Mouse (Mus musculus): Measurements from ENCODE around the gene Prkce. TPM values are rescaled to one million over a fixed set of nuclear protein-coding genes. Genes with fewer than 3 reads are reported as not detected.
A peak's percentile ranks its signal among the peaks of the same experiment; 100 is the strongest.

The Prkce gene
- polyA plus RNA-seq, 1 experiment = 3.3 TPM

DNA sequence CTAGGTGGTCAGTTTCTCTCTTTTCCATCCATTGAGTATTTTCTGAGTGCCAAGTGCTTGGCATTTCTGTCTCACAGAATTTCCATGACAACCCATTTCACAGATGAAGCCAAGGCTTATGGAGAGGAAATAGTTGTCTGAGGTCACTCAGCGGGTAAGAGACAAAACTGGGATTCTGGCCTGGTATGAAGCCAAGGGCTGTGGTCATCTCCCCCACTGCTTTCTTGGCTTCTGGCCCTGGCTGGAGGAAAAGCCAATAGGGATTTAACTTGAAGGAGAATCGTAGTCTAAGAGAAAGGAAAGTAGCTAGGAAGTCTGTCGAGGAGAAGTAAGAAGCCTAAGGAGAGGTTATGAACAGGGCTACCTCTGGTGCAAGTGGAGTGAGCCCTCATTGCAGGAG is 182.7 kb downstream of the Prkce start:
- Histone ChIP-seq H3K27ac (ENCODE audit: insufficient read depth, low read depth, low read length) (no peak overlapping the region), H3K27me3 (ENCODE audit: control insufficient read depth, insufficient read depth, low read length) (no peaks in the 10 kb centered on the region), H3K4me1 (ENCODE audit: control insufficient read depth, insufficient read depth, insufficient read length, low read length) (no peaks in the 10 kb centered on the region), H3K36me3 (ENCODE audit: control insufficient read depth, insufficient read depth, low read length) (no peaks in the 10 kb centered on the region), H3K4me3 (ENCODE audit: low read depth, low read length) (no peak overlapping the region)
- TF ChIP-seq POLR2A (IDR thresholded peaks at IDR 0.05; ENCODE audit: low read depth, low read length) (no peak), CTCF (IDR thresholded peaks at IDR 0.05; ENCODE audit: extremely low read depth, insufficient read length, insufficient replicate concordance, low read depth, low read length) (no peak)
- 76% methylated on average over 3 of the region's 3 CpGs for WGBS

DNA sequence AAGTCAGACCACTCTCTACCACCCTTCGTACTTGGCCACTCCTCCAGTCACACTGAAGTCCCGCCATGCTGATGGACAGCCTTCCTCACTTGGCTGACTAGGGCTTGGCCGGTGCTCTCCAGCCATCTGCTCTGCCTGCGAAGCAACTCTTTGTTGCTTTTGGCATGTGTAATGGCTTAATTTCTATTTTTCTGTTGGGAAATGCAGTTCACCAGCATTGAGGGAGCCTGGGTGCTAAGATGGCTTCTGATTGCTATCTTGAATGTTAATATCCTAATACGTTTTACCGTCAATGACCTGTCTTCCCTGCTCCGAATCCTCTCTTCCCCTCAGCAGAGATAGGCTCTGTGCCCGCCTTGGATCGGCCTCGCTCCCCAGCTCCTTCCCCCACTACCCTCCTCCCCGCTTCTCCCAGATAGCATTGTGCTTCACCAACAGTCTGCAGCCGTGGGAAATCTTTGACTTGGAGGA is 183.2 kb downstream of the Prkce start:
- H3K27me3 ChIP-seq (ENCODE audit: control insufficient read depth, insufficient read depth, low read length) = no peaks in the 10 kb centered on the region
- no peaks in the 10 kb centered on the region for H3K36me3 ChIP-seq (ENCODE audit: control insufficient read depth, insufficient read depth, low read length)
- WGBS = 75% methylated on average over 12 of the region's 12 CpGs
- H3K4me1 ChIP-seq (ENCODE audit: control insufficient read depth, insufficient read depth, insufficient read length, low read length) = no peaks in the 10 kb centered on the region
- TF ChIP-seq CTCF (IDR thresholded peaks at IDR 0.05; ENCODE audit: extremely low read depth, insufficient read length, insufficient replicate concordance, low read depth, low read length) = no peak
- TF ChIP-seq POLR2A (IDR thresholded peaks at IDR 0.05; ENCODE audit: low read depth, low read length) = no peak
- no peak overlapping the region for H3K4me3 ChIP-seq (ENCODE audit: low read depth, low read length)
- H3K27ac ChIP-seq (ENCODE audit: insufficient read depth, low read depth, low read length) = no peak overlapping the region

DNA sequence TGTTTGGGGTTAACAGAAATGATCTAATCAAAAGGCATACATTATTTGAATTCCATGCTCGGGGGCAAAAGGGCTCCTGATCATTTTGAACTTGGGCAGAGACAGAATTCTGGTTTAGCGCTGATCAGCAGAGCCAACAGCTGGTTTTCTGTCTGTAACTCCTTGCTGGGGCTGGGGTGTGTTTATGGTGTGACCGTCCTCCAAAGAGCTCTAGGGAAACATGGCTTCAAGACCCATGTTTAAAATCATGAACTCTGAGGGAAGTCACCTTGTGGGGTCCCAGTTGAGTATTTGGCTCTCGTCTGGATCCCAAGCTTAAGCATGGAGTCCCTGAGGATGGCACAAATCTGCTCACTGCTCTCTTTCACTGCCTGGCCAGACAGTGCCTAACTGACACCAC is 183.7 kb downstream of the Prkce start:
- no peak for TF ChIP-seq CTCF (IDR thresholded peaks at IDR 0.05; ENCODE audit: extremely low read depth, insufficient read length, insufficient replicate concordance, low read depth, low read length)
- no peak for TF ChIP-seq POLR2A (IDR thresholded peaks at IDR 0.05; ENCODE audit: low read depth, low read length)
- H3K36me3 ChIP-seq (ENCODE audit: control insufficient read depth, insufficient read depth, low read length) = no peaks in the 10 kb centered on the region
- 74% methylated on average over 4 of the region's 4 CpGs for WGBS
- no peaks in the 10 kb centered on the region for H3K4me1 ChIP-seq (ENCODE audit: control insufficient read depth, insufficient read depth, insufficient read length, low read length)
- H3K27me3 ChIP-seq (ENCODE audit: control insufficient read depth, insufficient read depth, low read length) = no peaks in the 10 kb centered on the region
- H3K4me3 ChIP-seq (ENCODE audit: low read depth, low read length) = no peak overlapping the region
- H3K27ac ChIP-seq (ENCODE audit: insufficient read depth, low read depth, low read length) = no peak overlapping the region

DNA sequence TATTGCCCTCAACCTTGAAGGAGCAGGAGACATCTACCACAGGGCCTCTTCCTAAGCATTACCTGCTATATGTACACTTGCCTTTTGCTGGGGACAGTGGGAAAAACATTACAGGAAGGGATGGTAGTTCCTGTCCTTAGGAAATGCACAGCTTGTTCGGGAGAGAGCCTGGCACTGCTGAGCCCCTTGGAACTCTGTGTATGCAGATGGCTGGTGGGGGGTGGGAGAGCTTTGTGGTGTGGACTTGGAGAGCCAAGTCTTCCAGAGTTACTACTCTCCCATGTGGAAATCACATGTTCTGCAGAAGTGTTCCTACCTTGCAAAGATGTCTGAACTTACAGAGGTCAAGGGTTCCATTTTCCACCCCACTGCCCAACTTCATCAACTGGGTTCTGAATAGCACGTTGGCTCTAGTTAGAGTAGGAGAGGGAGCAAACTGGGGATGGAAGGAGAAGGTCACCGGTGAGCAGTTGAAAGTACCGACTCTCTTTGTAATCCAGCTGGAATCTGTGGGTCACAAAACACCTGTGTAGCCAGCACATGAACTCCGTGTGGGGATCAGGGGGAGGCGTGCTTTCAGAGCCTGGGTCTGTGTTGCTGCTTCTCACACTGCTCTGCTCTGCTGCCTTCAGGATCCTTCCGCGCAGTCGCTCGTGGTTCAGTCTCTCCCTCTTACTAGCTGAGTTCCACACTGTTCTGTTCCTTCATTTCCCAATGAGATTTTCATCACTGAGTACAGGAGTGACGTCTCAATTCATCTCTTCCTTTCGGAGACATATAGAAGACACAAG is 184.9 kb downstream of the Prkce start:
- Histone ChIP-seq H3K4me3 (ENCODE audit: low read depth, low read length) (no peak overlapping the region), H3K4me1 (ENCODE audit: control insufficient read depth, insufficient read depth, insufficient read length, low read length) (no peaks in the 10 kb centered on the region), H3K36me3 (ENCODE audit: control insufficient read depth, insufficient read depth, low read length) (no peaks in the 10 kb centered on the region), H3K27ac (ENCODE audit: insufficient read depth, low read depth, low read length) (no peak overlapping the region), H3K27me3 (ENCODE audit: control insufficient read depth, insufficient read depth, low read length) (no peaks in the 10 kb centered on the region)
- TF ChIP-seq CTCF (IDR thresholded peaks at IDR 0.05; ENCODE audit: extremely low read depth, insufficient read length, insufficient replicate concordance, low read depth, low read length) (no peak), POLR2A (IDR thresholded peaks at IDR 0.05; ENCODE audit: low read depth, low read length) (no peak)
- 88% methylated on average over 12 of the region's 12 CpGs for WGBS

DNA sequence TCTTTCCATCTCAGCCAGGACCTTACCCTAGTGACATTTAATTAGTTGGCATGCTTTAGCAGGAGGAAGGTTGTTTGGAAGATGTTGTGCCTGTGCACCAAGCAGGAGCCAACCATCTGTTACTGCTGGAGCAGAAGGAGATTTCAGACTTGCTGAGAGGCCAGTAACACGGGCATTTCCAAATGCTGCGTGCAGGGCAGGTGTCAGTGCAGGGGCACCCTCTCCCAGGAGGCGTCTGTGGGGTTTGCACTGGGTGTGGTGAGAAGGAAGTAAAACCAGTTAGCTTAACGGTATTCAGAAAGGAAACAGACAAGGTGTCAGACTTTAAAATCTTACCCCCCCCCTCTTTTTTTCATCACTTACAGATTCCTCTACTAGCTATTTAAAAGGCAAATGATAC is 186.1 kb downstream of the Prkce start:
- TF ChIP-seq CTCF (IDR thresholded peaks at IDR 0.05; ENCODE audit: extremely low read depth, insufficient read length, insufficient replicate concordance, low read depth, low read length) (no peak), POLR2A (IDR thresholded peaks at IDR 0.05; ENCODE audit: low read depth, low read length) (no peak)
- H3K27me3 ChIP-seq (ENCODE audit: control insufficient read depth, insufficient read depth, low read length) = no peaks in the 10 kb centered on the region
- peak overlapping the region; percentile 4; the same call in 1 of the 2 replicates for H3K4me3 ChIP-seq (ENCODE audit: low read depth, low read length)
- 27% methylated on average over 4 of the region's 4 CpGs for WGBS
- peaks cover 3% of the 10 kb centered on the region; the same call in 1 of the 2 replicates for H3K4me1 ChIP-seq (ENCODE audit: control insufficient read depth, insufficient read depth, insufficient read length, low read length)
- H3K27ac ChIP-seq (ENCODE audit: insufficient read depth, low read depth, low read length) = no peak overlapping the region
- no peaks in the 10 kb centered on the region for H3K36me3 ChIP-seq (ENCODE audit: control insufficient read depth, insufficient read depth, low read length)

DNA sequence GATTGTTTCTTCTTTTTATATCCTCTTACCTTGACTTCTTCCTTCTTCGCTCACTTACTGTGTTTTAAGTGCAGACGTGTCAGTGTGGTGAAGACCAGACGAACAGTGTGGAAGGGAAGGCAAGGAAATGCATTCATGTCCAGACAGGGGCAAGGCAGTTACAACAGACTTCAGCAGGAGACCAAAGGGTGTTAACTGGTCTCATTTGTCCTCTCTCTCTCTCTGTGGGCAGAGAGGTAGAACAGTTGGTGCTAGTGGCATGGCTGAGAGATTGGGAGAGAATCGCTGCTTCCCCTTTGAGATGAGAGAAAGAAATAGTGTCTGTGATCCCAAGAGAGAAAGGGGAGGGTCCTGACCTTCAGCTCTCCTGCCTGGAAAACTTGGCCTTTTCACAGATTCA is 186.5 kb downstream of the Prkce start:
- Histone ChIP-seq H3K36me3 (ENCODE audit: control insufficient read depth, insufficient read depth, low read length) (no peaks in the 10 kb centered on the region), H3K4me1 (ENCODE audit: control insufficient read depth, insufficient read depth, insufficient read length, low read length) (peaks cover 3% of the 10 kb centered on the region; the same call in 1 of the 2 replicates), H3K4me3 (ENCODE audit: low read depth, low read length) (no peak overlapping the region), H3K27me3 (ENCODE audit: control insufficient read depth, insufficient read depth, low read length) (no peaks in the 10 kb centered on the region), H3K27ac (ENCODE audit: insufficient read depth, low read depth, low read length) (0 out of 2 replicates have a peak overlapping the region, but pooled peaks have one; percentile 6)
- TF ChIP-seq CTCF (IDR thresholded peaks at IDR 0.05; ENCODE audit: extremely low read depth, insufficient read length, insufficient replicate concordance, low read depth, low read length) (no peak), POLR2A (IDR thresholded peaks at IDR 0.05; ENCODE audit: low read depth, low read length) (no peak)
- WGBS = 76% methylated on average over 4 of the region's 4 CpGs

DNA sequence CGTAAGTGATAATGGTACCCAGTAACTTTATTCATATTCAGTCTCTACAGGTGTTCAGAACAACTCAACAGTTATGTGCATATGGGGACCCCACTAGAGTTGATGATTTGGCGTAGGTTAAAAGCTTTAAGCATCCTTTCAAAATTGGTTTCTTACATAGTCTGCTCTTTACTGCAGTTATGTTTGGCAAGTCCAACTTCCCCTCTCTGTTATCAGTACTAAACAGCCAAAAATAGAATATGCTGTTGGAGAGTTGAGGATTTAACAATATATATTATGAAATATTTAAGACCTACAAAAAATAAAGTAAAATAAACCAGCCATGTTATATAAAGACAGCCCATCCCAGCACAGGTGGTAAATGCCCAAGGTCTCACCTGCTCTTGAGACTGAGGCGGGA is 187.3 kb downstream of the Prkce start:
- WGBS = 93% methylated on average over 3 of the region's 3 CpGs

More for the DNA sequence above, 187.3 kb downstream of the Prkce start:
- peaks cover 3% of the 10 kb centered on the region; the same call in 1 of the 2 replicates for H3K4me1 ChIP-seq (ENCODE audit: control insufficient read depth, insufficient read depth, insufficient read length, low read length)
- H3K27me3 ChIP-seq (ENCODE audit: control insufficient read depth, insufficient read depth, low read length) = no peaks in the 10 kb centered on the region
- no peak overlapping the region for H3K4me3 ChIP-seq (ENCODE audit: low read depth, low read length)
- no peak overlapping the region for H3K27ac ChIP-seq (ENCODE audit: insufficient read depth, low read depth, low read length)
- no peaks in the 10 kb centered on the region for H3K36me3 ChIP-seq (ENCODE audit: control insufficient read depth, insufficient read depth, low read length)
- no peak for TF ChIP-seq CTCF (IDR thresholded peaks at IDR 0.05; ENCODE audit: extremely low read depth, insufficient read length, insufficient replicate concordance, low read depth, low read length)
- TF ChIP-seq POLR2A (IDR thresholded peaks at IDR 0.05; ENCODE audit: low read depth, low read length) = no peak

All from small intestine, adult 2 months (tissue).